Comparison of ENCODE assay signal across 18 mouse cellular contexts in genomic region chr3:130833082-130833481, GRCm38 (mm10).
A peak's percentile ranks its signal among the peaks of the same experiment; 100 is the strongest.
DNase-seq lines count a peak whose midpoint lies in the region; ATAC-seq and TF ChIP-seq lines count a peak whose summit lies in the region.
"Had no signal": no experiment of that assay in that cellular context is flagged by ENCODE, and none has a peak within 500 bp of the region (broad histone marks: within the 10 kb centered on the region; RNA-seq: fewer than 3 reads in every experiment).

No protein-coding gene starts in this region.

- no peaks in the 10 kb centered on the region for H3K36me3 ChIP-seq in liver, embryonic 13.5 days
- no peaks in the 10 kb centered on the region for H3K36me3 ChIP-seq in liver, embryonic 12.5 days
- no peaks in the 10 kb centered on the region for H3K36me3 ChIP-seq in intestine, embryonic 14.5 days (ENCODE audit: control insufficient read depth, insufficient read depth, low read length)
- no peaks in the 10 kb centered on the region for H3K36me3 ChIP-seq in kidney, embryonic 14.5 days (ENCODE audit: control insufficient read depth, insufficient read depth, low read length)
- no peaks in the 10 kb centered on the region for H3K36me3 ChIP-seq in small intestine, adult 2 months (ENCODE audit: control insufficient read depth, insufficient read depth, low read length)
- H3K36me3 ChIP-seq: embryonic facial prominence, embryonic 15.5 days; G1E; hindbrain, embryonic 13.5 days; midbrain, embryonic 13.5 days had no signal

- H3K9ac ChIP-seq in liver, embryonic 13.5 days: no peak overlapping the region
- no peak overlapping the region for H3K9ac ChIP-seq in liver, embryonic 12.5 days
- no peak overlapping the region for H3K9ac ChIP-seq in intestine, embryonic 14.5 days (ENCODE audit: low read length)
- no peak overlapping the region for H3K9ac ChIP-seq in kidney, embryonic 14.5 days (ENCODE audit: low read depth, low read length)
- H3K9ac ChIP-seq: embryonic facial prominence, embryonic 15.5 days; hindbrain, embryonic 13.5 days; midbrain, embryonic 13.5 days had no signal

- no peak for TF ChIP-seq POLR2A in small intestine, adult 2 months (IDR thresholded peaks at IDR 0.05; ENCODE audit: low read depth, low read length)

- TF ChIP-seq CTCF in small intestine, adult 2 months (IDR thresholded peaks at IDR 0.05; ENCODE audit: extremely low read depth, insufficient read length, insufficient replicate concordance, low read depth, low read length): no peak

- no peak overlapping the region for H3K4me2 ChIP-seq in liver, embryonic 13.5 days
- no peak overlapping the region for H3K4me2 ChIP-seq in liver, embryonic 12.5 days
- H3K4me2 ChIP-seq in intestine, embryonic 14.5 days (ENCODE audit: low read length): no peak overlapping the region
- H3K4me2 ChIP-seq in kidney, embryonic 14.5 days (replicated peaks; ENCODE audit: low read depth, low read length): no peak overlapping the region
- H3K4me2 ChIP-seq: embryonic facial prominence, embryonic 15.5 days; hindbrain, embryonic 13.5 days; midbrain, embryonic 13.5 days had no signal

- ATAC-seq in liver, embryonic 13.5 days (ENCODE audit: low read depth): 0 out of 2 replicates have a peak, but pooled peaks have one; percentile 39
- no peak for ATAC-seq in liver, embryonic 12.5 days
- ATAC-seq in intestine, embryonic 14.5 days (replicated peaks; ENCODE audit: low FRiP score, low TSS enrichment, low read depth): peak; percentile 90
- 0 out of 2 replicates have a peak, but pooled peaks have one; percentile 24 for ATAC-seq in kidney, embryonic 14.5 days (ENCODE audit: low FRiP score, low TSS enrichment)
- ATAC-seq: forebrain, embryonic 14.5 days had no signal

- no peak overlapping the region for H3K4me3 ChIP-seq in liver, embryonic 13.5 days (replicated peaks)
- no peak overlapping the region for H3K4me3 ChIP-seq in liver, embryonic 12.5 days
- no peak overlapping the region for H3K4me3 ChIP-seq in intestine, embryonic 14.5 days (ENCODE audit: low read depth, low read length)
- H3K4me3 ChIP-seq in kidney, embryonic 14.5 days (ENCODE audit: low read length): no peak overlapping the region
- H3K4me3 ChIP-seq in small intestine, adult 2 months (ENCODE audit: low read depth, low read length): no peak overlapping the region
- H3K4me3 ChIP-seq: embryonic facial prominence, embryonic 15.5 days; hindbrain, embryonic 13.5 days; midbrain, embryonic 13.5 days had no signal

- H3K9me3 ChIP-seq in liver, embryonic 13.5 days (replicated peaks): no peaks in the 10 kb centered on the region
- no peaks in the 10 kb centered on the region for H3K9me3 ChIP-seq in liver, embryonic 12.5 days (replicated peaks)
- no peaks in the 10 kb centered on the region for H3K9me3 ChIP-seq in intestine, embryonic 14.5 days (ENCODE audit: control insufficient read depth, low read length)
- H3K9me3 ChIP-seq in kidney, embryonic 14.5 days (ENCODE audit: control insufficient read depth, low read length): no peaks in the 10 kb centered on the region
- H3K9me3 ChIP-seq: embryonic facial prominence, embryonic 15.5 days; hindbrain, embryonic 13.5 days; midbrain, embryonic 13.5 days had no signal

- no peak overlapping the region for H3K27ac ChIP-seq in liver, embryonic 13.5 days
- no peak overlapping the region for H3K27ac ChIP-seq in liver, embryonic 12.5 days
- peak overlapping the region; percentile 34 for H3K27ac ChIP-seq in intestine, embryonic 14.5 days (ENCODE audit: low read depth)
- no peak overlapping the region for H3K27ac ChIP-seq in kidney, embryonic 14.5 days (ENCODE audit: low read depth, low read length)
- peak overlapping the region; percentile 93 for H3K27ac ChIP-seq in small intestine, adult 2 months (ENCODE audit: insufficient read depth, low read depth, low read length)
- H3K27ac ChIP-seq: embryonic facial prominence, embryonic 15.5 days; hindbrain, embryonic 13.5 days; macrophage; midbrain, embryonic 13.5 days had no signal

- 0 out of 2 replicates have a peak, but pooled peaks cover 4% of the 10 kb centered on the region for H3K4me1 ChIP-seq in liver, embryonic 13.5 days (replicated peaks)
- H3K4me1 ChIP-seq in liver, embryonic 12.5 days: no peaks in the 10 kb centered on the region
- no peaks in the 10 kb centered on the region for H3K4me1 ChIP-seq in intestine, embryonic 14.5 days (replicated peaks; ENCODE audit: control insufficient read depth, insufficient read depth, low read length)
- H3K4me1 ChIP-seq in kidney, embryonic 14.5 days (ENCODE audit: control insufficient read depth, insufficient read depth, low read length): peaks cover 9% of the 10 kb centered on the region
- peaks cover 10% of the 10 kb centered on the region; the same call in 1 of the 2 replicates for H3K4me1 ChIP-seq in small intestine, adult 2 months (ENCODE audit: control insufficient read depth, insufficient read depth, insufficient read length, low read length)
- H3K4me1 ChIP-seq: hindbrain, embryonic 13.5 days had no signal

- WGBS in liver, embryonic 13.5 days (ENCODE audit: insufficient replicate concordance): 58% methylated on average over 9 of the region's 9 CpGs
- 60% methylated on average over 9 of the region's 9 CpGs for WGBS in liver, embryonic 12.5 days (ENCODE audit: insufficient replicate concordance)
- 58% methylated on average over 9 of the region's 9 CpGs for WGBS in intestine, embryonic 14.5 days
- 35% methylated on average over 9 of the region's 9 CpGs for WGBS in kidney, embryonic 14.5 days
- 22% methylated on average over 9 of the region's 9 CpGs for WGBS in small intestine, adult 2 months

- DNase-seq in liver, embryonic 13.5 days: no peak
- DNase-seq in intestine, embryonic 14.5 days (ENCODE audit: low spot score): peak; percentile 54
- no peak for DNase-seq in adrenal gland, postnatal 4 days (ENCODE audit: low spot score in 2 of 2)
- no peak for DNase-seq in adrenal gland, postnatal 10 days
- DNase-seq: adrenal gland, adult 2 months; cerebellum, adult 8-10 months; heart, adult 18-20 months; right cerebral cortex, adult 18-20 months; spleen, adult 18-20 months had no signal

- no peaks in the 10 kb centered on the region for H3K27me3 ChIP-seq in liver, embryonic 13.5 days
- H3K27me3 ChIP-seq in liver, embryonic 12.5 days (replicated peaks): no peaks in the 10 kb centered on the region
- no peaks in the 10 kb centered on the region for H3K27me3 ChIP-seq in intestine, embryonic 14.5 days (replicated peaks; ENCODE audit: control insufficient read depth, insufficient read depth, low read length)
- H3K27me3 ChIP-seq in kidney, embryonic 14.5 days (ENCODE audit: control insufficient read depth, insufficient read depth, low read length): no peaks in the 10 kb centered on the region
- H3K27me3 ChIP-seq in small intestine, adult 2 months (ENCODE audit: control insufficient read depth, insufficient read depth, low read length): no peaks in the 10 kb centered on the region
- H3K27me3 ChIP-seq: embryonic facial prominence, embryonic 15.5 days; hindbrain, embryonic 13.5 days; midbrain, embryonic 13.5 days had no signal

Comparison
In these comparisons a context has a peak if more than half of its experiments do, and no peak if none do; other contexts are left out.
1. H3K27ac ChIP-seq: peak in intestine, embryonic 14.5 days (single experiment) and small intestine, adult 2 months (single experiment); none in liver, embryonic 13.5 days (single experiment), liver, embryonic 12.5 days (single experiment) and kidney, embryonic 14.5 days (single experiment).